ENCODE assay signal across 8 mouse cellular contexts in genomic region chr3:75956551-75957302, GRCm38 (mm10). TPM values are rescaled to one million over a fixed set of nuclear protein-coding genes. Genes with fewer than 3 reads are reported as not detected.
A peak's percentile ranks its signal among the peaks of the same experiment; 100 is the strongest.
DNase-seq lines count a peak whose midpoint lies in the region; ATAC-seq lines count a peak whose summit lies in the region.

Gene Golim4, minus strand, starts transcription at chr3:75956949.

- ATAC-seq in intestine, embryonic 14.5 days (replicated peaks; ENCODE audit: low FRiP score, low TSS enrichment, low read depth) = peak; percentile 98

- no peaks in the 10 kb centered on the region for H3K9me3 ChIP-seq in intestine, embryonic 14.5 days (ENCODE audit: control insufficient read depth, low read length)

- peak within 1 kb of the TSS; percentile 73 for H3K9ac ChIP-seq in intestine, embryonic 14.5 days (ENCODE audit: low read length)

- H3K27me3 ChIP-seq in intestine, embryonic 14.5 days (replicated peaks; ENCODE audit: control insufficient read depth, insufficient read depth, low read length) = no peaks in the 10 kb centered on the region

- H3K4me2 ChIP-seq in intestine, embryonic 14.5 days (ENCODE audit: low read length) = peak within 1 kb of the TSS; percentile 70

- peak; percentile 89 to 91 for DNase-seq in adrenal gland, adult 18-20 months (ENCODE audit: low spot score in 2 of 2)
- peak; percentile 96 for DNase-seq in embryo, embryonic 11 days
- DNase-seq in gastrocnemius, postnatal 25 days = peak; percentile 96
- DNase-seq in intestine, embryonic 14.5 days (ENCODE audit: low spot score) = peak; percentile 91
- peak; percentile 93 for DNase-seq in left cerebral cortex, postnatal 14 days (ENCODE audit: low spot score in 2 of 2)
- peak; percentile 95 for DNase-seq in mesoderm, embryonic 11.5 days (ENCODE audit: low read depth, low spot score)
- DNase-seq in right cerebral cortex, postnatal 36 days (ENCODE audit: low spot score in 2 of 2) = peak; percentile 90 to 93
- DNase-seq in yolk sac, embryonic 10.5 days (ENCODE audit: low spot score) = peak; percentile 89

- H3K4me3 ChIP-seq in intestine, embryonic 14.5 days (ENCODE audit: low read depth, low read length) = peak within 1 kb of the TSS; percentile 75

- H3K27ac ChIP-seq in intestine, embryonic 14.5 days (ENCODE audit: low read depth) = peak within 1 kb of the TSS; percentile 84

- H3K36me3 ChIP-seq in intestine, embryonic 14.5 days (ENCODE audit: control insufficient read depth, insufficient read depth, low read length) = no peaks in the 10 kb centered on the region

- under 1% methylated on average over 53 of the region's 53 CpGs for WGBS in intestine, embryonic 14.5 days

- intact Hi-C loops in left cerebral cortex, postnatal 14 days (cut with DNase I) = loop anchor here (2.0 kb wide), 1 partner anchor 46 kb away; no protein-coding TSS in a partner anchor

- peaks cover 27% of the 10 kb centered on the region for H3K4me1 ChIP-seq in intestine, embryonic 14.5 days (replicated peaks; ENCODE audit: control insufficient read depth, insufficient read depth, low read length)

RNA-seq across cellular contexts. Expression of gene Golim4, which starts in this region (rescaled TPM):
- total RNA-seq in adrenal gland, adult 18-20 months (2021) = 100 to 1,000 TPM in 1 of 2 experiments, 10 to 100 TPM in 1; 39.8 to 104 TPM
- total RNA-seq in gastrocnemius, postnatal 25 days (2021) = 10 to 100 TPM; 14.9 to 16.0 TPM
- 42.1 and 43.8 TPM in 2 replicates for polyA plus RNA-seq in intestine, embryonic 14.5 days (2014; fragmentation: Nextera tagmentation; extraction: Ambion mirVana)
- total RNA-seq in left cerebral cortex, postnatal 14 days (2021) = 10 to 100 TPM; 17.7 to 19.1 TPM

Comparison
In these comparisons a context has a peak if more than half of its experiments do, and no peak if none do; other contexts are left out.
1. Peak in every context shown above with its lines: DNase-seq, ATAC-seq, H3K4me3 ChIP-seq and H3K27ac ChIP-seq.